Mouse (Mus musculus) macrophage (primary cell): ENCODE data around the gene Crtc3. TPM values are rescaled to one million over a fixed set of nuclear protein-coding genes. Genes with fewer than 3 reads are reported as not detected.

Experiments used
- H3K27ac ChIP-seq: fragments of 350-480 bp; formaldehyde crosslinking; 2 replicates; pipeline ENCODE4 v1.9.0; 2021
- H3K36me3 ChIP-seq: fragments of 350-480 bp; formaldehyde crosslinking; 2 replicates; pipeline ENCODE4 v1.9.0; 2021; ENCODE audit errors: inconsistent target
- H3K4me3 ChIP-seq: fragments of 350-480 bp; formaldehyde crosslinking; 2 replicates; pipeline ENCODE4 v1.9.0; 2021; ENCODE audit errors: inconsistent target
- H3K79me2 ChIP-seq: fragments of 350-480 bp; formaldehyde crosslinking; 2 replicates; pipeline ENCODE4 v1.9.0; 2021; ENCODE audit errors: inconsistent target
- WGBS: methylation state at CpG from one replicate; pipeline ENCODE4 v1.1.7; 2026; ENCODE audit warnings: inconsistent platforms; ENCODE audit not compliant: missing documents; 5-methylcytosine and 5-hydroxymethylcytosine counted together
- polyA plus RNA-seq: library from polyadenylated mRNA; stranded (reverse); fragments of 250-400 nt; gene quantifications from 3 replicates; pipeline ENCODE4 v1.2.4, GENCODE M21; 2018; ENCODE audit warnings: inconsistent platforms

Gene Crtc3
- polyA plus RNA-seq, 1 experiment from 2014 or later: 16.5 TPM

DNA sequence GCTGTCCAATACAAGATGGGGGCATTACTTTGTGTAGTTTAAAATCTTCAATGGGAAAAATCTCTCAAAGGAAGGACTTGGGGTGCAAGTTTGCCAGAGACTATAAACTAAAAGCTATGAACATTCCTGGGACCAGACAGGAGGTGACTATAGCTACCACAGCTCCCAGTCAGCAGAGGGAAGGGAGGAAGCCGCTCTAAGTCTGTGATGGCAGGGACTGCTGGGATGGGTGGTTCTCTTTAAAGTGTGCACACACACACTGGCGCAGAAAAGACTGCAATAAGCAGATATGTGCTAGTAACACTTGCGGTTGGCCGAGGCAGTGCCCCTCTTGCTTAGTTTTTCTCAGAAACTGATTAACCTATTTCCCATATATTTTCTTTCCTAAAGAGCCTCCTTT is 27.6 kb downstream of the Crtc3 start:
- Histone ChIP-seq H3K4me3 (no peak overlapping the region), H3K79me2 (peaks cover 37% of the 10 kb centered on the region; the same call in 1 of the 2 replicates), H3K36me3 (no peaks in the 10 kb centered on the region), H3K27ac (no peak overlapping the region)
- 98% methylated on average over 4 of the region's 4 CpGs for WGBS

DNA sequence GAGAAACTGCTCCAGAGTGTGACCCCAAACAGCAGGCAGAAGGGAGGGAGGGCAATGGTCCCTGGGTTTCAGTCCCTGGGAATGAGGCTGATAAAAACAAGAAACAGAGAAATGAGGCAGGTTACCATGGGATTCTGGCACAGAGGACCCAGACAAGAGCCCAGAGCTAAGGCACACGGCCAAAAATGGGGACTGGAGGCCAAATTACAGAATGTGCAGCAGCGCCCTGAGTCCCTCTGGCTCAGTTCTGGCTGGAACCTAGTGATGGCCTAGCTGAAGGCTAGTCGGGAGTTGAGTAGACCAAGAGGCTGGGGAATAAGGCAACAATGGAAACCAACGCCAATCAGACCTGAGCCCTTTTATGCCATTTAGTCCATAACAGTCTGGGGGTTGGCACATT is 28.1 kb downstream of the Crtc3 start:
- peaks cover 33% of the 10 kb centered on the region; the same call in 1 of the 2 replicates for H3K79me2 ChIP-seq
- 98% methylated on average over 4 of the region's 4 CpGs for WGBS
- no peak overlapping the region for H3K27ac ChIP-seq
- H3K36me3 ChIP-seq: no peaks in the 10 kb centered on the region
- no peak overlapping the region for H3K4me3 ChIP-seq

DNA sequence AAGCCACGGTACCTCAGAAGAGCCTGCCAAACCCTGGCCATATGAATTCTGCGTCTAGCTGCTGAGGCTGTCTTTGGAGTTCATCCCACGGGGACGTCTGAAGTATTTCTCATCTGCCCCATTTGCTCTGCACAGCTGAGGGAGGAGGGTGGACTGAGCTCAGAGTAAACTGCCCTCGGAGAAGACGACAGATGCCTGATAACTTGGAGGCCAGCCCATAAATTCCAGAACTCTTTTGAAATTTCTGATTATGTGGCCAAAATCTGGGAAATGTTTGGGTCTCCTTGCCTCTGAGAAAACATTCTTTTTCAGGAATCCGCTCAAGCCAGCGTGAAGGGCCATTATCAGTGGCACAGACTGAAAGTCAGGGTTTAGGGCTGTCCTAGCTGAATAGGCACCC is 30.8 kb downstream of the Crtc3 start:
- no peak overlapping the region for H3K27ac ChIP-seq
- no peaks in the 10 kb centered on the region for H3K36me3 ChIP-seq
- H3K79me2 ChIP-seq: peaks cover 24% of the 10 kb centered on the region; the same call in 1 of the 2 replicates
- 82% methylated on average over 8 of the region's 8 CpGs for WGBS
- no peak overlapping the region for H3K4me3 ChIP-seq

DNA sequence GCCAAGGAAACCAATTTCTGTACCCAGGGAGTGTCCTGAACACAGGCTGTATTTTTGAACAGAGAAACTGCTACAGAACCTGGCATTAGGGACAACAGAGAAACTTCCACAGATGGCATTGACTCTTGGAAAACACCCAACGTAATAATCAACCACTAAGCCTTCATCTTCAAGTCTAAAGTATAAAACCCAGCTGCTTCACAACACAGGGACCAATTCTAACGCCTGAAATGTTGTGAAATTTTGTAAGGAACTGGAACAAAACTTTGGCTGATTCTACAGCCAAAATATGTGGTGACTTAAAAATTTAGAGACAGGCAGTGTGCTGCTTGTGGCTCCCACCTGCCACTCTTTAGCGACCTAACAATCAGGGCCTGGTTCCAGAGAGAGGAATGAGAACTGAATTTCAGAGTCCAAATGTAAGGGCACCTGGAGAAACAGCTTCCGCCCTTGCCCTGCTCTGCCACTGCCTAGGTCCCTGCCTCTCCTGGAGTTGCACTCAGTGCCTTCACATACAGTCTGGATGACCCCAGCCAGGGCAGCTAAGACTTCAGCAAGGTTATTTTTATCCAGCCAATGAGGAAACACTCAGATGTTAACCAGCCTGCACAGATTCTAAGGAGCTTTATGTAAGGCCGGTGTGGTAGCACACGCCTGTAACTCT is 33.2 kb downstream of the Crtc3 start:
- H3K79me2 ChIP-seq: peaks cover 28% of the 10 kb centered on the region
- 61% methylated on average over 6 of the region's 6 CpGs for WGBS
- peak overlapping the region; percentile 27 for H3K27ac ChIP-seq
- H3K4me3 ChIP-seq: no peak overlapping the region
- H3K36me3 ChIP-seq: no peaks in the 10 kb centered on the region

DNA sequence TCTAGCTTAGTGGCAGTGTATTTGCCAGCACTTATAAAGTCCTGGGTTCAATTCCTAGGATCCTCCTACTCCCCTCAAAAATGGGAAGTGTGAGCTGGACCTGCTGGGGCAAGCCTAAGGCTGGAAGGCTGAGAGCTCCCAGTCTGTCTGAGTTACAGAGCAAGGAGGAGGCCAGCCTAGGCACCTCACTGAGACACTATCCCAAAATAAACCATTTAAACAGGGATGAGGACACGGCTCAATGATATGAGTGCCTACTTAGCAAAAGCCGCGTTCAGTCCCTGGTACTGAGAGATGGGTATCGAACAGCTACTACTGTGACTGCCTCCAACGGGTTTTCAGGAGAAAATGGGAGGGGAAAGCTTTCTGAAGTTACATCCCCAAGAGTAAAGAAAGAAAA is 33.8 kb downstream of the Crtc3 start:
- no peak overlapping the region for H3K4me3 ChIP-seq
- 88% methylated on average over 5 of the region's 5 CpGs for WGBS
- H3K36me3 ChIP-seq: no peaks in the 10 kb centered on the region
- H3K27ac ChIP-seq: peak overlapping the region; percentile 27; the same call in 1 of the 2 replicates
- peaks cover 34% of the 10 kb centered on the region for H3K79me2 ChIP-seq

DNA sequence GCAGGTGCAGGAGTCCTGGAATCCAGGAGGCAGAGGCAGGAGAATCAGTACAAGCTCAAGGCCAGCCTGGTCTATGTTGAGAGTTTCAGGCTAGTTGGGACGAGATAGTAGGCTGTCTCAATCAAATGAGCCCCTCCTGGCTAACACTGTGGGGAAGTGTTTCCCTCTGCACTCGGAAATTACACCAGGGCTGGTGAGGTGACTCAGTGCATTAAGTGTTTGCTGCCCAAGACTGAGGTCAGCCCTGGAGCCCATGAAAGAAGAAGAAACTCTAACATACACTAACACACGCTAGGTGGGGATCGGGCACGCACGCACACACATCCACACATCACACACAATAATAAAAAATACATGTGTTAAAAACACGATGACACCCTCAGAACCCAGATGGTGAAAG is 34.3 kb downstream of the Crtc3 start:
- 41% methylated on average over 5 of the region's 7 CpGs for WGBS
- no peaks in the 10 kb centered on the region for H3K36me3 ChIP-seq
- no peak overlapping the region for H3K4me3 ChIP-seq
- peaks cover 36% of the 10 kb centered on the region for H3K79me2 ChIP-seq
- peak overlapping the region; percentile 27; the same call in 1 of the 2 replicates for H3K27ac ChIP-seq

DNA sequence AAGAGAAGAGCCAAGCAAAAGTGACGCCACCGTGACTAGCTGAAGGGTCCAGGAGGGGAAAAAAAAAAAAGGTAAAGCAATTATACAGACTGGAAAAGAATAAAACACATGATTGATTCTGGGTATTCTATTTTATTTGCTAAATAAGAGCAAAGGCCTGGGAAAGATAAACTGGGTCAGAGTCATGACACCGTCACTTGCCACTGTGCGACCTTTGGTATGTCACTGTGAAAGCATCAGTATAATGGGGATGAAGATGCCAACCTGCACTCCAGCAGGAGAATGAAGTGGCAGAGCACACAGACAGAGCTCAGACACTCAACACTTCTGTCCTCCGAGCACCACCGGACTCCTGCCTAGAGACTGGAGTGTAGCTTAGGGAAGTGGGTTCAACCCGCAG is 34.7 kb downstream of the Crtc3 start:
- no peak overlapping the region for H3K4me3 ChIP-seq
- WGBS: 80% methylated on average over 7 of the region's 7 CpGs
- peaks cover 36% of the 10 kb centered on the region for H3K79me2 ChIP-seq
- H3K27ac ChIP-seq: 0 out of 2 replicates have a peak overlapping the region, but pooled peaks have one; percentile 0
- no peaks in the 10 kb centered on the region for H3K36me3 ChIP-seq

DNA sequence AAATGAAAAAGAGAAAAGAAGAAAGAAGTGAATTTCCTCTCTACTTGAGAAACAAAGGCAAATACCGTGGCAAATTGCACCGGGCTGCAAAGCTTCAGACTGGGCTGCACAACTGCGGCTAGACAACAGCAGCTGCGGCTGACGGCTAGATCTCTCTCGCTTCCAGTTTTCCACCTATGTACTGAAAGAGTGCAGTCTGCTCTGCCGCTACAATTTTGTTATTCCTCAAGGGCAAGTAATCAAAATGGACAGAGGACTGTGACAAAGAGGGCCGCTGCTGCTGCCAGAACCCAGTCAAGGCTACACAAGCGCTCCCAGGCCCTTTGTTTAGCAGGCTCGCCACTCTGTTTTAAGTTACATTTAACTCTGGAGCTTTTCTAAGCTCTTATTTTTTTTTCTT is 35.6 kb downstream of the Crtc3 start:
- peak overlapping the region; percentile 71 for H3K27ac ChIP-seq
- no peak overlapping the region for H3K4me3 ChIP-seq
- H3K79me2 ChIP-seq: peaks cover 34% of the 10 kb centered on the region
- no peaks in the 10 kb centered on the region for H3K36me3 ChIP-seq
- WGBS: 82% methylated on average over 10 of the region's 10 CpGs

DNA sequence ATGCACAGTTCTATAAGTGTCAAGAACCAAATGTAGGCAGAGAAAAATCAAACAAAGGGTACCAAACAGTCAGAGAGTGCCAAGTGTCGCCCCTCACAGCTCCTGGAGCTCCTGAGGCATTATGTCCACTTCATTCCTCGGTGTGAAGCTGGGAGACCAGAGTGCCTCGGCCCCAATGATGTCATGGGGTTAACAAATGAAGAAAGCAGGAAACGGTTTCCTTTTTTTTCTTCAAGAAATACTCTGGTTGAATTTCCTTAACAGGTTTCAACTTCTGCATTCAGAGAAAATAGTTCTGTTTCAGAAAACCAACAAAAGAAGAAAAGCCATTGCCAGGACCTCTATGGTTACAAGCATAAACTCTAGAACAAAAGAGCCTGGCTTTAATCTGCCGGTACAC is 36.4 kb downstream of the Crtc3 start:
- Histone ChIP-seq H3K36me3 (no peaks in the 10 kb centered on the region), H3K27ac (peak overlapping the region; percentile 71), H3K79me2 (peaks cover 27% of the 10 kb centered on the region), H3K4me3 (no peak overlapping the region)
- under 1% methylated on average over 5 of the region's 5 CpGs for WGBS

DNA sequence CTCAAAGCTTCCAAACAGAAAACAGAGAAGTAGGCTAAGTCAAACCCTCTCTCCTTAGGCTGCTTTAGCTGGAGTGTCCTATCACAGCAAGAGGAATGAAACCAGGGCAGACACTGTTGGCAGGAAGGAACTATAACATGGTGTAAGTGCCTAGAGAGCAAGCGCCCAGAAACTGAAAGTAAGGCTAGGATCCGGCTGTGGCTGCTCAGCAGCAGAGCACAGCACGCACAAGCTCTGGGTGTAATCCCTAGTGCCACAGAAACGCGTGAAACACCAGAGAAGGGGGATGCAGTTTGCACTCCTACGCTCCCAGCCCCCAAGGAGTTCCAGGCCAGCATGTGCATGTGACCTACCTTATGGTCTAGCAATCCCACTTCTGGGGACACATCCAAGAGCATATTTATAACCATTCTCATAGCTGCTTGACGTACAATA is 41.2 kb downstream of the Crtc3 start:
- Histone ChIP-seq H3K4me3 (peak overlapping the region; percentile 32), H3K27ac (peak overlapping the region; percentile 73), H3K36me3 (no peaks in the 10 kb centered on the region), H3K79me2 (peaks cover 62% of the 10 kb centered on the region)
- 7% methylated on average over 7 of the region's 7 CpGs for WGBS

DNA sequence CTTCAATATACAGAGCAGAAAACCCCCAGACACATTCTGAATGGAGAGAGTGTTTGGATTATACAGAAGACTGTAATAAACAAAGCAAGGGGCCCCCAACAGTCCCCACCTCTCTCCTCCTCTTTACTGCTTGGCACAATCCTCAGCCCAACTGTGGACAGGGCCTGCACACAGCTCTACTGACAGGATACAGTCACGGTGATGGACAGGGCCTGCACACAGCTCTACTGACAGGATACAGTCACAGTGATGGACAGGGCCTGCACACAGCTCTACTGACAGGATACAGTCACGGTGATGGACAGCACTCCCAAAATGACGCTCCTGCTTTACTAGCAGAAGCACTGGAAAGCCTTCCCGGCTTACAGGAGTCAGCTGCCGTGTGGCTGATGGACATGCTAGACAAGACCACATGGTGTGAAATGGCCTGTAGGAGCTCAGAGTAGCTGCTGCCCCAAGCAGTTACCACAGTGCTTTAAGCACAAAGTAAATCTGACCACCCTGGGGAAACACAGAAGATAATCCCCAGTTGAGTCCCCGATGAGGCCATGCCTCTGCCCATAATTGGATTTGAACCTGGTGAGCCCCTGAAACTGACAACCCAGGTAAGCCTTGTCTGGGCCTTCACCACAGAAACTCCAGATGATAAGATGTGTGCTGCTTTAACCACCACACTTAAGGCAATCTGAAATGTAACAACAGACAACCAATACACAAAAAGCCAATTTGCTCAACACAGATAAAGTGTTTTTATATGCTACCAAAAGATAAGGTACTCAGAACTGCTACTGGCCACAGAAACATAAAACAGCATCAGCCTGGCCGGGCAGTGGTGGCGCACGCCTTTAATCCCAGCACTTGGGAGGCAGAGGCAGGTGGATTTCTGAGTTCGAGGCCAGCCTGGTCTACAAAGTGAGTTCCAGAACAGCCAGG is 42.3 kb downstream of the Crtc3 start:
- H3K27ac ChIP-seq: peak overlapping the region; percentile 73; the same call in 1 of the 2 replicates
- 91% methylated on average over 7 of the region's 10 CpGs for WGBS

DNA sequence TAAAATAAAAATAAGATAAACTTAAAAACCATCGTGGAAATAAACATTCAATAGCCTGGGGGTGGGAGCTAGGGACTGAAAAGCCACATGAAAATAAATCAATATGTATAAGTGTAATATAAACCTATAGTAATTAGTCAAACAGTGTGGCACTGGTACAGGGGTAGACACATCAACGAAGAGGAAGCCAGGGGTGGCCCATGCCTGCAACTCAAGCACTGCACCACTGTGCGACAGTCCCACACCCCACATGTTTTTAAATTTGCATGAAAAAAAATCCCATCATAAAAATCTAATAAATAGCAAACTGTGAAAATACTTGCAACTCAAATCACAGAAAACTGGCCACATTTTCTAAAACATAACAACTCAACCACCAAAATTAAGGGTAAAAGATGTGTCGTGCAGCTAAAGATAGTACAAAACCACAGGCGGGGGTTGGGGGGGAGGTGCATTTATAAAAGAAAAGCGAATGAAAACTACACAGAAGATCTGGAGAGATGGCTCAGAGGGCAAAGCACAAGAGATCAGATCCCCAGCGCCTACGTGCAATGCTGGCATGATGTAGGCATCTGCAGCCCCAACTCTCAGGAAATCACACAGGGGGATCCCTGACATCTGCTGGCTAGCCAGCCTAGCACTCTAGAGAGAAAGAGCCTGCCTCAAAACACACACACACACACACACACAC is 45.6 kb downstream of the Crtc3 start:
- Histone ChIP-seq H3K27ac (no peak overlapping the region), H3K4me3 (no peak overlapping the region), H3K79me2 (peaks cover 56% of the 10 kb centered on the region; the same call in 1 of the 2 replicates), H3K36me3 (no peaks in the 10 kb centered on the region)
- 29% methylated on average over 8 of the region's 8 CpGs for WGBS

More for the DNA sequence above, 42.3 kb downstream of the Crtc3 start:
- peaks cover 64% of the 10 kb centered on the region for H3K79me2 ChIP-seq
- H3K36me3 ChIP-seq: no peaks in the 10 kb centered on the region
- no peak overlapping the region for H3K4me3 ChIP-seq

DNA sequence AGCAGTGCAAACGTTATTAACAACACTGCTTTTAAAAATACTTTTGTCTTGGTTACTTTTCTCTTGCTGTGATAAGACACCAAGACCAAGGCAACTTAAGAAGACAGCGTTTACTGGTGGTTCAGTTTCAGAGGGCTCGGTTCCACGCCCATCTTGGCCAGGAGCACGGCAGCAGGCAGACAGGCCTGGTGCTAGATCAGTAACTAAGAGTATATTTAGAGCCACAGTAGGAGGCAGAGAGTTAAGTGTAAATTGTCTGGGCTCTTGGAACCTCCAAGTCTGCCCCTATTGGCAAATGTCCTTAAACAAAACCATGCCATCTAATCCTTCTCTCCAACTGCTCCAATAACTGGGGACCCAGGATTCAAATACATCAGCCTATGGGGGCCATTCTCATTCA is 46.1 kb downstream of the Crtc3 start:
- Histone ChIP-seq H3K27ac (peak overlapping the region; percentile 62; the same call in 1 of the 2 replicates), H3K36me3 (no peaks in the 10 kb centered on the region), H3K4me3 (no peak overlapping the region), H3K79me2 (peaks cover 62% of the 10 kb centered on the region; the same call in 1 of the 2 replicates)
- WGBS: 66% methylated on average over 5 of the region's 5 CpGs

DNA sequence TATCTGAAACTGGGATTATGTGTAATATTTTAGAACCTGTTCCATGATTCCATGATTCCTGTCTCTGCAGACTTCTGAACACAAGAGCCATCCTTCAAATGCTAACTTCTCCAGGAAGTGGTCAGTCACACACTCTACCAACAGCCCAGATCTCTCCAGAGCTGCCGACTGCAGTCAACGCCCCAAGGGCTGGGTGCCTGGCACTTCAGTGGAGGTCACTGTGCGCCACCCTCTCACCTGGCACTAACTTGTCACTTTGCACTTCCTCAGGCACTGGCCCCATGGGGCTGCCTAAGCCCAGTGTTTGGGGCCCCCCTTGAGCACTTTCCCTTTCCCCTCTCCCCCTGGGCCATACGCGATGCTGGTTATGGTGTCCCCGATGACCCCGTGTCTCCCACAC is 46.8 kb downstream of the Crtc3 start:
- Histone ChIP-seq H3K4me3 (no peak overlapping the region), H3K36me3 (no peaks in the 10 kb centered on the region), H3K79me2 (peaks cover 66% of the 10 kb centered on the region; the same call in 1 of the 2 replicates), H3K27ac (peak overlapping the region; percentile 62)
- 49% methylated on average over 7 of the region's 7 CpGs for WGBS
